Mouse (Mus musculus) limb, embryonic 12.5 days (tissue): ENCODE measurements around the gene Stk39. TPM values are rescaled to one million over a fixed set of nuclear protein-coding genes. Genes with fewer than 3 reads are reported as not detected.

Experiments
- ATAC-seq: fragments of 200-750 bp; cut with Nextera tagmentation; 2 replicates; pipeline ENCODE4 v1.8.0; 2017; ENCODE audit warnings: low read depth, moderate TSS enrichment; ENCODE audit not compliant: insufficient number of reproducible peaks, insufficient read depth, low FRiP score, low TSS enrichment
- H3K27ac ChIP-seq: fragments of 300-500 bp; sonication (generic); 2 replicates; pipeline ENCODE4 v1.5.1; 2016; ENCODE audit warnings: mild to moderate bottlenecking, moderate library complexity
- H3K27me3 ChIP-seq: fragments of 300-500 bp; sonication (generic); 2 replicates; pipeline ENCODE4 v1.6.1; 2016; ENCODE audit warnings: mild to moderate bottlenecking, moderate library complexity
- H3K36me3 ChIP-seq: fragments of 300-500 bp; sonication (generic); 2 replicates; pipeline ENCODE4 v1.6.1; 2016; ENCODE audit warnings: mild to moderate bottlenecking, moderate library complexity
- H3K4me1 ChIP-seq: fragments of 300-500 bp; sonication (generic); replicated peaks from 2 replicates; pipeline ENCODE4 v1.6.1; 2016
- H3K4me2 ChIP-seq: fragments of 300-500 bp; sonication (generic); 2 replicates; pipeline ENCODE4 v1.6.1; 2016; ENCODE audit warnings: mild to moderate bottlenecking, moderate library complexity
- H3K4me3 ChIP-seq: fragments of 300-500 bp; sonication (generic); replicated peaks from 2 replicates; pipeline ENCODE4 v1.5.1; 2016; ENCODE audit warnings: mild to moderate bottlenecking
- H3K9ac ChIP-seq: fragments of 300-500 bp; sonication (generic); replicated peaks from 2 replicates; pipeline ENCODE4 v1.6.1; 2016; ENCODE audit warnings: mild to moderate bottlenecking, moderate library complexity
- H3K9me3 ChIP-seq: fragments of 300-500 bp; sonication (generic); 2 replicates; pipeline ENCODE4 v1.6.1; 2016; ENCODE audit warnings: mild to moderate bottlenecking, moderate library complexity
- WGBS: fragments of 180-500 bp; shearing (Covaris S2); methylation state at CpG from one replicate; pipeline ENCODE4 v1.1.7; 2016; 5-methylcytosine and 5-hydroxymethylcytosine counted together
- polyA plus RNA-seq: library from polyadenylated mRNA; unstranded; fragments of >200 nt; fragmentation: Nextera tagmentation; extraction: Ambion mirVana; gene quantifications from 2 replicates; pipeline ENCODE4 v1.2.1, GENCODE M21; 2016

Stk39 gene
- polyA plus RNA-seq, 1 experiment from 2014 or later = 18.5 TPM

DNA sequence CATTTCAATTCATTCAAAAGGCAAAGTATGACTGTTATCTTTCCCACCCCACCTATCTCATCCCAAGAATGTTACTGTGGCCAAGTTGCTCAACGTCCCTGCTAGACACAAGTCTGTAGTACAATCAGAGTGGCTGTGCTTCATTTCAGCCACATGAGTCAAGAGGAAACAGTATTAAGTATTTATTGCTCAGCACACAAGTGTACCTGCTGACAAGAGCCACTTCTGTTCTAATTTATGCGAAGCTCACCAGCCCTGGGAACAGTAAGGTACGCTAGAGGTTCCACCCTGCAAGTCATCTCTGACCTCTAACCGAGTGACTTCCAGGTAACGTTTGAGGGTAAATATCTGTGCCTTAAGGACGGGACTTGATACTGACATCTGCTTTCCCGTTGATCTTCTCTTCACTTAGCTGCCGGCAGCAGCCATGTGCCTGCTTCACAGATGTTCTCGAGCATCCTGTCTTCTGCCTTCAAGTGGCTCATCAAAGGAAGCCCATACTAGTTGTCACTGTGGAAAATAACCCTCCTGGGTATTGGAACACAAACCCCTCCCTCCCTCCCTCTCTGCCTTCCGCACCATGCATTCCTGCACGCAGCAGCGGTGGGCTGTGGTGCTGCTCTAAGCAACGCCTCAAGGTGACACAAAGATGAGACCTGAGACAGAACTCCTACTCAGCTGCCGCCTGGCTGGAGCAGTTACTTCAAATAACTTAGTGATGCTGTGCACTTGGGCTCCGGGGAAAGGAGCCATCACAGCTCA lies 36.4 kb downstream of the Stk39 start:
- peaks cover 35% of the 10 kb centered on the region for H3K4me1 ChIP-seq
- WGBS = 8% methylated on average over 15 of the region's 15 CpGs
- ATAC-seq = no peak
- no peak overlapping the region for H3K27ac ChIP-seq
- H3K9ac ChIP-seq = no peak overlapping the region
- no peak overlapping the region for H3K4me3 ChIP-seq
- no peaks in the 10 kb centered on the region for H3K27me3 ChIP-seq
- H3K36me3 ChIP-seq = no peaks in the 10 kb centered on the region
- peak overlapping the region; percentile 43 for H3K4me2 ChIP-seq
- H3K9me3 ChIP-seq = no peaks in the 10 kb centered on the region

DNA sequence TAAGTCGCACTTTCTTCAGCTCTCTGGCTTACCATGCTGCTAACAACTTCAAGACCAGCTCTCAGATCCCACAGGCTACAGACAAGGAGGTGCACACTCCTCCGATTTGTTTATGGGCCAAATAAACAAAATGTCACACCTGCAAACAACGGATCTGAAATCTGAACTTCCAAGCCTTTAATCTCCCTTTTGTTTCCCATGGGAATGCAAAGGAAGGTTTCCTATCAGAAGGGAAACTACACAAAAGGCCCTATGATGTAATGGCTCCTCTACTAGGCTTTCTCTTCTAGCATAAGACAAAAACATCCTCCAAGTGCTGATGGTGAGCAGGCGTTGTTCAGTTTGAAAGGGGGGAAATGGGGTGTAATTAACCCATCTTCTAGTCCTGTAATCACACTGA lies 37.1 kb downstream of the Stk39 start:
- Histone ChIP-seq H3K36me3 (no peaks in the 10 kb centered on the region), H3K4me2 (no peak overlapping the region), H3K9me3 (no peaks in the 10 kb centered on the region), H3K4me3 (no peak overlapping the region), H3K27ac (no peak overlapping the region), H3K4me1 (peaks cover 35% of the 10 kb centered on the region), H3K27me3 (no peaks in the 10 kb centered on the region), H3K9ac (no peak overlapping the region)
- WGBS = 22% methylated on average over 4 of the region's 4 CpGs
- no peak for ATAC-seq

DNA sequence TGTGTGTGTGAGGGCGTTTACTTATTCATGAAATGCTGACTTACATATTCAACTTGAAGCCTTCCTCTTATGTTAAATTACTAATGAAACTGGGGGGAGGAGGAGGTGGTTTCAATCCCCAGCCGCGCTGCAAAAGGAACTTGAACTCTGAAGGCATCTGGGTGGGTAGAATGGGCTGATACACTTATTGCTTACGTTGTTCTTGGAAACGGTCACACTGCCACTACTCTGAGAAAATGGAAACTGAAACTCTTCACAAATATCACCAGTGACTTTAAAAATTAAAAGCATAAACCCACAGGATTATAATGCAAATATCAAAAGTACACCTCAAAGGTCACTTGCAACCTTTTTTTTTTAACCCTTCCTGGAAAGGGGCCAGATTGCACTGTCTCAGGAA lies 37.5 kb downstream of the Stk39 start:
- no peak overlapping the region for H3K4me3 ChIP-seq
- H3K27me3 ChIP-seq = no peaks in the 10 kb centered on the region
- peaks cover 36% of the 10 kb centered on the region for H3K4me1 ChIP-seq
- no peaks in the 10 kb centered on the region for H3K36me3 ChIP-seq
- H3K4me2 ChIP-seq = no peak overlapping the region
- 48% methylated on average over 5 of the region's 5 CpGs for WGBS
- H3K27ac ChIP-seq = no peak overlapping the region
- ATAC-seq = no peak
- H3K9ac ChIP-seq = no peak overlapping the region
- no peaks in the 10 kb centered on the region for H3K9me3 ChIP-seq

DNA sequence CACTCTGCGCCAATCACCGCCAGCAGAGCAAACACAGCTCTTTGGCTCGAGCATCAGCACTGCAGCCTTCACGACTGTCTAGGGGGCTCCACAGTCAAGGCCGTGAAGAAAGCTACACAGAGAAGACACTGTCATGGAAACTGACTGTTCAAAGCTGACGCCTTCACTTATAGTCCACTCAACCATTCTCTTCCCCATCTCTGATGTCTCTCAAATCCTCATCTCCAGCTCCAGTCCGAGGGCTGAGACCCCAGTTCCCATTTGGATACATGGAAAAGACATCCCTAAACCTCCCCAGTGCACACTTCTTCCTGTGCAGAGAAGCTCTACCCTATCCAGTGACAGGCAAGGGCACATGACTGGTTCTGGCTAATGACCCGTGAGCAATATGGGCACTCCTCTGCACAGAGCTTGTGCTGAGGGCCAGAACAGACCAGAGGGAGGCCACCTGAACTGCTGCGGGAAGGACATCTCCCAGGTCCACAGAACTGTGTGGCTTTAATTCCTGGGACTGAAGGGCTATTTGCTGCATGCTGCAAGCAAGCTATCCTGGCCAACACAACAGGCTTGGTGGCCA lies 38.2 kb downstream of the Stk39 start:
- Histone ChIP-seq H3K4me3 (no peak overlapping the region), H3K27me3 (no peaks in the 10 kb centered on the region), H3K4me1 (peaks cover 44% of the 10 kb centered on the region), H3K27ac (no peak overlapping the region), H3K9ac (no peak overlapping the region), H3K36me3 (no peaks in the 10 kb centered on the region), H3K4me2 (no peak overlapping the region), H3K9me3 (no peaks in the 10 kb centered on the region)
- ATAC-seq = no peak
- 81% methylated on average over 9 of the region's 9 CpGs for WGBS

DNA sequence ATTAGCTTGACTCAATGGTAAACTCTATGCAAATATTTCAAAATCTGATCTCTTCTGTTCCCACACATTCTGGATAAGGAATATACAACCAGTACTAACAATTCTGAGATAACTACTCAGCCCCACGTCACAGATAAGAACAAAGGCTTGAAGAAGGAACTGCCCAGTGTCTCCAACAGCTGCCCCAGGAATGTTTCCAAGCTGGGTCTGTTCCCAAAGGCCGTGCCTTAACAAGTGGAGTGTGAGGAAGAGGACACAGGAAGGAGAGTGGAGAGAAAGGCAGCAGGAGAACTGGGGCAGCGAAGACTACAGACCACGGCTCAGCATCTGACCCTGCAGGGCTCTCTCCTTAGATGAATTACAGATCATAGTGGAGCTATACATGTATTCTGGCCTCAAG lies 39.2 kb downstream of the Stk39 start:
- H3K9ac ChIP-seq = no peak overlapping the region
- H3K27ac ChIP-seq = no peak overlapping the region
- H3K36me3 ChIP-seq = no peaks in the 10 kb centered on the region
- no peak overlapping the region for H3K4me2 ChIP-seq
- WGBS = 68% methylated on average over 4 of the region's 4 CpGs
- no peaks in the 10 kb centered on the region for H3K9me3 ChIP-seq
- ATAC-seq = no peak
- no peak overlapping the region for H3K4me3 ChIP-seq
- peaks cover 48% of the 10 kb centered on the region for H3K4me1 ChIP-seq
- H3K27me3 ChIP-seq = no peaks in the 10 kb centered on the region

DNA sequence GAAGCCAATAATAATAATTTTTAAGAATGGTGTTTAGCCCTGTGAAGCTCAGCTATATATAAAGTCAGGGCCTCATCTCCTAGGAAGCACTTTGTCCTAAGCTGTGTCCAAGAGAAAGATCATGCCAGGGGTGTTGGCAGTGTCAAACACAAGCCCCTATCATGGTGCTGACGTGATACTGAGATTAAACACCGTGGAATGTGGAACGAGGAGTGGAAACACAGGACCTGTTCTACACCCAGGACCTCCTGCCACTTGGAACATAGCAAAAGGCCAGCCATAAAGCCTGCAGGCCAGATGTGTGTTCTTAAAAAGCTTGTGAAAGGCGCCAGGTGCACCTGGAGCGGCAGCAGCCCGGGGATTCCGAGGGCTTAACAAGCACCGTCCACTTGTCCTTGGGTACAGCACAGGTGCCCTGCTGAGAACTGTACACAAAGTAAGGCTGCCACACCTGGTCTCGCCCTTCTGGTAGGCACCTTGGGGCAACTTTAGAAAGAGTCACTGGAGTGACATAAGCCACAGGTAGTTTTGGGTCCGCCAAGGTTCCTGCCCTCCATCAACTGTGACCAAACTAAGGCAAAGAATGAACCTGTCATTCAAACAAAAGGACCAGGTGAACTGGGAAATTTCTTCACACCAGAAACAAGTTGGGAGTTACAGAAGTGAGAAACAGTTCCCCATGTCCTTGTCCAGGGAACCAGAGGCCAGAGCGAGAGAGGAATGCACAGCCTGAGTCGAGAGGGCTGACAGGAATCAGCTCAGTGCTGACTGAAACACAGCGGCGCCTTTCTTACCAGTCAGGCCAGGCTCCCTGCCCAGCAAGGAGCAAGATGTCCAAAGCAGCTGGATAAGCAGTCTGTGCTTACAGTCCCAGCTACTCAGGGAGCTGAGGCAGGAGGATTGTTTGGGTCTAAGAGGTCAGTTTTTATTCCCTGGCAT lies 40.8 kb downstream of the Stk39 start:
- Histone ChIP-seq H3K4me3 (no peak overlapping the region), H3K36me3 (no peaks in the 10 kb centered on the region), H3K4me1 (peaks cover 50% of the 10 kb centered on the region), H3K27me3 (no peaks in the 10 kb centered on the region), H3K9me3 (no peaks in the 10 kb centered on the region), H3K9ac (no peak overlapping the region), H3K4me2 (no peak overlapping the region), H3K27ac (no peak overlapping the region)
- ATAC-seq = no peak
- 46% methylated on average over 14 of the region's 14 CpGs for WGBS

DNA sequence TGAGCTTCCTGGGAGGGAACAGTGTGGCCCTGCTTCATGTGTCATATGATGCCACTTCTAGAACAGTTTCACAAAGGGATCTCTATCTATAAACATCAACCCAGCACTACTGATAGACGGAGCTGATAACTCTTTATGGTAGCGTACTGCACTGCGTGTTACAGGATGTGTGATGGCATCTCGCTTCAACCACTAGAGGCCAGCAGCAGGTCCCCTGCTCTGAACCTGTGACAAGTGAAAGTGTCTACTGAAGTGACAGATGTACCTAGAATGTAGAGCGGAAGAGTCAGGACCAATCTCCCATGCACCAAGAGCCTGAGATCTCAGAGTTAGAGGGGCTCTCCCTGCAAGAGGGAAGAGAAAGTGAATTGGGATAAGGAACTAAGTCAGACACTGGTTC lies 41.6 kb downstream of the Stk39 start:
- no peak overlapping the region for H3K4me3 ChIP-seq
- ATAC-seq = no peak
- no peak overlapping the region for H3K9ac ChIP-seq
- no peaks in the 10 kb centered on the region for H3K27me3 ChIP-seq
- H3K4me2 ChIP-seq = no peak overlapping the region
- H3K36me3 ChIP-seq = no peaks in the 10 kb centered on the region
- no peak overlapping the region for H3K27ac ChIP-seq
- WGBS = 87% methylated on average over 5 of the region's 5 CpGs
- peaks cover 42% of the 10 kb centered on the region for H3K4me1 ChIP-seq
- no peaks in the 10 kb centered on the region for H3K9me3 ChIP-seq

DNA sequence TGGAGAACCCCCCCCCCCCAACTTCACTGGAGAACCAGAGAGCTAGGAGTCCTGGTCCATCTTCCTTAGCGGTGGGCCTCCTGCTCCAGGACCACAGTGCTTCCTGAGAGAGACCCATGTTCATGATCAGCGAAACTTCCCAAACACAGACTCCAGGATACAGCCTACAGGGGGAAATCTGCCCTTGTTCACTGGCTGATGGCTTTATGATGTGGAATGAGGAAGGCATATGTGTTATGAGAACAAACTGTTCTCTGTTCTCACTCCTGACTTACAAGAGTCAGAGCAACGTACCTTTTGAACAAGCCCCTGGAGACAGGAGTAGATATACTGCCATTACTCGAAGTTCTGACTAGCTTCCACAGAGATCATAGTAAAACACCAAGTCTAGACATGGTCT lies 42.6 kb downstream of the Stk39 start:
- H3K9ac ChIP-seq = no peak overlapping the region
- 0 out of 2 replicates have a peak overlapping the region, but pooled peaks have one; percentile 12 for H3K27ac ChIP-seq
- H3K9me3 ChIP-seq = no peaks in the 10 kb centered on the region
- no peak overlapping the region for H3K4me2 ChIP-seq
- ATAC-seq = no peak
- no peaks in the 10 kb centered on the region; the same call in 1 of the 2 replicates for H3K36me3 ChIP-seq
- 75% methylated on average over 4 of the region's 4 CpGs for WGBS
- H3K4me3 ChIP-seq = no peak overlapping the region
- H3K27me3 ChIP-seq = no peaks in the 10 kb centered on the region
- H3K4me1 ChIP-seq = peaks cover 32% of the 10 kb centered on the region

DNA sequence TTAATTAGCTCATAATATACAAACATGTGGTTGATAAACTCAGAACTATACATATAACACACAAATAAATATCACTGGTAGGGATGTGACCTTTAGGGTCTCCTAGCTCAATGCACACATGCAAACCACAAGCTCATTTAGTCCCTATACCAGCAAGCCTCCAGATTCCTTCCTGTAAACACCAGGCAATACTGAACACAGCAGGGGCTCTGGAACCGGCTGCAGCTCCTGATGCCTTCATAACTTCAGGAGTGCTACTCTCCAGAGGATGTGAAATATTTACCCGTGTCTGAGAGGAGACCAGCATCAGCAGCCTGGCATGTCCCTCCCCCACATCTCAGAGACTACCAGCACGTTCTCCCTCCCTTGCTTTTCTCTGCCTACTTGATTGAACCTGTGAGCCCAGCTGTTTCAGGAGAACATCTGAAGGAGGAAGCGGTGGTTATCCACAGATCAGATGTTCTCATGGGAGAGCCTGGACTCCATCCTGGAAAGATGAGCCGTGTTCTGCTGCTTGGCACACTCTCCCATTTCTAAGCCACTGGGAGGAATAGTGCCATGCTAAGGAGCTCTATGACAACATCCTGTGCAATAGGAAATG lies 45.0 kb downstream of the Stk39 start:
- WGBS = 54% methylated on average over 5 of the region's 5 CpGs

DNA sequence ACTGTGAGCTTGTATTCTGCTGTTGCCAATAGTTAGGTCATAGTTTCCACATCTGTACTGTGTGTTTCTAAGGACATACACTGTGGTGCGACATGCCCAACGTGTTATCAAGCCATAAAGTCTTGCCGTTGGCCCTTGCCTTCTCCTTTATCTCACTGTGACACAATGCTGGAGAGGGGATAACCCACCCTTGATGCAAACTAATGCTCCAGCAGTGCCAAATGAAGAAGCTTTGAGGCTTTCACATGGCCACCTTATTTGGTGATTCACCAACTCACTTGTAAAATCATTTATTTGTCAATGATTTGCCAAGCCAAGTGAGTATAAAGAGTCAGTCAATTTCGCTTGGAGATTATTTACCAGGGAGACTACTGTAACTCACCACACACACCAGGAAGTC lies 46.0 kb downstream of the Stk39 start:
- WGBS = 91% methylated on average over 4 of the region's 4 CpGs
- Histone ChIP-seq H3K4me2 (no peak overlapping the region), H3K4me1 (peaks cover 20% of the 10 kb centered on the region), H3K27ac (no peak overlapping the region), H3K4me3 (no peak overlapping the region), H3K9me3 (no peaks in the 10 kb centered on the region), H3K9ac (no peak overlapping the region), H3K27me3 (no peaks in the 10 kb centered on the region), H3K36me3 (no peaks in the 10 kb centered on the region; the same call in 1 of the 2 replicates)
- no peak for ATAC-seq

More for the DNA sequence above, 45.0 kb downstream of the Stk39 start:
- Histone ChIP-seq H3K36me3 (no peaks in the 10 kb centered on the region; the same call in 1 of the 2 replicates), H3K27me3 (no peaks in the 10 kb centered on the region), H3K9me3 (no peaks in the 10 kb centered on the region), H3K9ac (no peak overlapping the region), H3K4me3 (no peak overlapping the region), H3K27ac (no peak overlapping the region), H3K4me1 (peaks cover 27% of the 10 kb centered on the region), H3K4me2 (no peak overlapping the region)
- ATAC-seq = no peak

DNA sequence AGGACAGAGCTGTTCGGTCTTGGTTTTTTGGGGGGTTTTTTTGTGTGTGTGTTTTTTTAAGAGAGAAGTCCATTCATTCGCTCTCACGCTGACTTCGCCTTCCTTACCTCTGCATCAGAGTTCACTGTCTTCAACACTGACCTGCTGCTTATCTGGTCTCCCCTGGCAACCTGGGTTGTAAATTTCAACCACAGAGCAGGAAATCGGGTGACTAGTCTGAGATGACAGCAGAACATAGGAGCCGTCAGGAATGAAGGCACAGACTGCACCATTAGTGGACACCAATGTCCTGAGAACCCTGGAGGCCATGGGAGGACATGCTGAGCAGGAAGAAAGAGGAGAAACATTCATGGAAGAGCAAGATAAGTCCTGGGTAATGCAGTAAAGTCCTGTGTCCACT lies 51.1 kb downstream of the Stk39 start:
- Histone ChIP-seq H3K9me3 (no peaks in the 10 kb centered on the region), H3K27ac (no peak overlapping the region), H3K9ac (no peak overlapping the region), H3K4me3 (no peak overlapping the region), H3K27me3 (no peaks in the 10 kb centered on the region), H3K4me1 (no peaks in the 10 kb centered on the region), H3K4me2 (no peak overlapping the region), H3K36me3 (no peaks in the 10 kb centered on the region; the same call in 1 of the 2 replicates)
- ATAC-seq = no peak
- 71% methylated on average over 6 of the region's 6 CpGs for WGBS
